Mouse (Mus musculus) kidney, postnatal 25 days (tissue): Measurements from ENCODE around the gene 9430097D07Rik.

Source experiments
- DNase-seq, 2 experiments: peaks; one replicate each; pipeline ENCODE4 v3.0.0; 2021; ENCODE audit warnings: mixed read lengths in 2 of 2

The 9430097D07Rik gene

GRCm38 (mm10) chr2:32597248-32597647, 21.8 kb upstream of the 9430097D07Rik start:
- no peak for DNase-seq

GRCm38 (mm10) chr2:32596725-32597124, 21.2 kb upstream of the 9430097D07Rik start:
- no peak for DNase-seq

- no peak for DNase-seq
Observed at GRCm38 (mm10) chr2:32591249-32591648, 15.8 kb upstream of the 9430097D07Rik start.

GRCm38 (mm10) chr2:32590224-32590623, 14.7 kb upstream of the 9430097D07Rik start:
- DNase-seq = no peak

- DNase-seq = peak; percentile 69 to 80
Observed at GRCm38 (mm10) chr2:32589213-32589795, 13.8 kb upstream of the 9430097D07Rik start.

GRCm38 (mm10) chr2:32587731-32588321, 12.3 kb upstream of the 9430097D07Rik start:
- DNase-seq = peak; percentile 32 to 72

- peak; percentile 92 to 94 for DNase-seq
Observed at GRCm38 (mm10) chr2:32586871-32587351, 11.4 kb upstream of the 9430097D07Rik start, which contains the start of gene St6galnac4. TSS of gene St6galnac4 (plus strand) at chr2:32587095.

- DNase-seq = no peak
Observed at GRCm38 (mm10) chr2:32585149-32585714, 9.7 kb upstream of the 9430097D07Rik start.

- peak; percentile 79 to 85 for DNase-seq
Observed at GRCm38 (mm10) chr2:32582830-32583799, 7.6 kb upstream of the 9430097D07Rik start.

GRCm38 (mm10) chr2:32581450-32582095, 6.1 kb upstream of the 9430097D07Rik start:
- DNase-seq = peak in 1 of 2 experiments; percentile 48

GRCm38 (mm10) chr2:32578146-32579046, 2.9 kb upstream of the 9430097D07Rik start:
- peak; percentile 50 to 75 for DNase-seq

GRCm38 (mm10) chr2:32576532-32576931, 1.0 kb upstream of the 9430097D07Rik start:
- DNase-seq = no peak

- peak in 1 of 2 experiments; percentile 62 for DNase-seq
Observed at GRCm38 (mm10) chr2:32574901-32575585, 441 bp downstream of the 9430097D07Rik start.

- no peak for DNase-seq
Observed at GRCm38 (mm10) chr2:32574497-32574896, 987 bp downstream of the 9430097D07Rik start, which contains the start of gene Pip5kl1. TSS of gene Pip5kl1 (plus strand) at chr2:32574797.

- DNase-seq = no peak
Observed at GRCm38 (mm10) chr2:32572196-32572595, 3.3 kb downstream of the 9430097D07Rik start.

GRCm38 (mm10) chr2:32570698-32571494, 4.6 kb downstream of the 9430097D07Rik start, which contains the start of gene Dpm2:
TSS of gene Dpm2 (plus strand) at chr2:32570858.
- DNase-seq = peak; percentile 94 to 95

- DNase-seq = no peak
Observed at GRCm38 (mm10) chr2:32568941-32569340, 6.5 kb downstream of the 9430097D07Rik start.

GRCm38 (mm10) chr2:32568149-32568548, 7.3 kb downstream of the 9430097D07Rik start:
- peak; percentile 46 to 75 for DNase-seq

GRCm38 (mm10) chr2:32566536-32567063, 8.9 kb downstream of the 9430097D07Rik start:
- peak; percentile 71 to 80 for DNase-seq
